ENCODE assay signal across 23 mouse cellular contexts in the genomic region with DNA sequence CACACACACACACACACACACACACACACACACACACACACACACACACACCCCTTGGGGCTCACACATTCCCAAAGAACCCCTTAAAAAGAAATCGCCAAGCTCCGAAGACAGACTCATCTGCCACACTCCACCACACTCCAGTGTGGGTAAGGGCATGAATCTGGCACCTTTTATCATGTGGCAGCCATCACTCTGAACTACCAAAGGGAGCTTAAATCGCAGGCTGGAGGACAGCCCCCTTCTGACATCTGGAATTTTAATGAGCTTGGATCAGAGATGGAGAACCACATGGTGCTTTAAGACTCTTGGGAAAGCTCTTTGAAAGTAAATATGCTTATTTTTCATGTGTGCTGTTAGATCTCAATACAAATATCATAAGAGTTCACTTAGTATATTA.
A peak's percentile ranks its signal among the peaks of the same experiment; 100 is the strongest.
DNase-seq lines count a peak whose midpoint lies in the region; ATAC-seq and TF ChIP-seq lines count a peak whose summit lies in the region.
"Had no signal": no experiment of that assay in that cellular context is flagged by ENCODE, and none has a peak within 500 bp of the region (broad histone marks: within the 10 kb centered on the region; RNA-seq: fewer than 3 reads in every experiment).

No protein-coding gene starts in this region.

- H3K27me3 ChIP-seq in lung, postnatal 0 days (replicated peaks; ENCODE audit: insufficient read depth, low read length), result no peaks in the 10 kb centered on the region
- no peaks in the 10 kb centered on the region for H3K27me3 ChIP-seq in limb, embryonic 15.5 days
- no peaks in the 10 kb centered on the region for H3K27me3 ChIP-seq in liver, embryonic 12.5 days (replicated peaks)
- H3K27me3 ChIP-seq: CH12.LX; embryonic facial prominence, embryonic 12.5 days; hindbrain, embryonic 13.5 days; liver, embryonic 15.5 days; midbrain, embryonic 12.5 days; neural tube, embryonic 13.5 days had no signal

- H3K4me1 ChIP-seq in lung, postnatal 0 days (ENCODE audit: insufficient read depth, low read depth, low read length), result peaks cover 4% of the 10 kb centered on the region; the same call in 1 of the 2 replicates
- peaks cover 3% of the 10 kb centered on the region; the same call in 1 of the 2 replicates for H3K4me1 ChIP-seq in lung, adult 2 months (ENCODE audit: control insufficient read depth, insufficient read depth, low read length)
- H3K4me1 ChIP-seq in limb, embryonic 15.5 days, result peaks cover 6% of the 10 kb centered on the region
- H3K4me1 ChIP-seq in liver, embryonic 12.5 days, result no peaks in the 10 kb centered on the region
- H3K4me1 ChIP-seq: liver, embryonic 15.5 days had no signal

- no peaks in the 10 kb centered on the region for H3K36me3 ChIP-seq in lung, postnatal 0 days (ENCODE audit: insufficient read depth, low read length)
- H3K36me3 ChIP-seq in limb, embryonic 15.5 days, result no peaks in the 10 kb centered on the region
- H3K36me3 ChIP-seq in liver, embryonic 12.5 days, result no peaks in the 10 kb centered on the region
- H3K36me3 ChIP-seq: embryonic facial prominence, embryonic 12.5 days; hindbrain, embryonic 13.5 days; liver, embryonic 15.5 days; midbrain, embryonic 12.5 days; neural tube, embryonic 13.5 days had no signal

- no peak overlapping the region for H3K9ac ChIP-seq in lung, postnatal 0 days (replicated peaks; ENCODE audit: low read depth)
- H3K9ac ChIP-seq in limb, embryonic 15.5 days, result no peak overlapping the region
- no peak overlapping the region for H3K9ac ChIP-seq in liver, embryonic 12.5 days
- H3K9ac ChIP-seq: embryonic facial prominence, embryonic 12.5 days; hindbrain, embryonic 13.5 days; liver, embryonic 15.5 days; midbrain, embryonic 12.5 days; neural tube, embryonic 13.5 days had no signal

- no peak overlapping the region for H3K4me3 ChIP-seq in lung, postnatal 0 days (ENCODE audit: low read depth, low read length)
- no peak overlapping the region for H3K4me3 ChIP-seq in lung, adult 2 months (replicated peaks; ENCODE audit: extremely low read depth, low read depth, low read length)
- no peak overlapping the region for H3K4me3 ChIP-seq in limb, embryonic 15.5 days
- H3K4me3 ChIP-seq in liver, embryonic 12.5 days, result no peak overlapping the region
- H3K4me3 ChIP-seq: embryonic facial prominence, embryonic 12.5 days; hindbrain, embryonic 13.5 days; liver, embryonic 15.5 days; midbrain, embryonic 12.5 days; neural tube, embryonic 13.5 days had no signal

- WGBS in lung, postnatal 0 days, result 32% methylated on average over 3 of the region's 3 CpGs
- WGBS in lung, adult 2 months, result 35% methylated on average over 3 of the region's 3 CpGs
- WGBS in limb, embryonic 15.5 days, result 33% methylated on average over 3 of the region's 3 CpGs
- 69% methylated on average over 3 of the region's 3 CpGs for WGBS in liver, embryonic 12.5 days (ENCODE audit: insufficient replicate concordance)

- H3K27ac ChIP-seq in lung, postnatal 0 days (ENCODE audit: low read length), result peak overlapping the region; percentile 78
- H3K27ac ChIP-seq in limb, embryonic 15.5 days, result peak overlapping the region; percentile 47; the same call in 1 of the 2 replicates
- H3K27ac ChIP-seq in liver, embryonic 12.5 days, result no peak overlapping the region
- H3K27ac ChIP-seq: embryonic facial prominence, embryonic 12.5 days; hindbrain, embryonic 13.5 days; liver, embryonic 15.5 days; midbrain, embryonic 12.5 days; neural tube, embryonic 13.5 days had no signal

- no peak for ATAC-seq in lung, postnatal 0 days
- ATAC-seq in limb, embryonic 15.5 days (ENCODE audit: insufficient number of reproducible peaks, low FRiP score, low TSS enrichment, low read depth), result no peak
- ATAC-seq in liver, embryonic 12.5 days, result no peak
- ATAC-seq: activated CD4-positive, CD25-positive, alpha-beta regulatory T cell, adult 4 months; forebrain, embryonic 14.5 days; intestine, postnatal 0 days had no signal

- TF ChIP-seq EP300 in lung, postnatal 0 days (IDR thresholded peaks at IDR 0.05), result no peak

- no peak for TF ChIP-seq POLR2A in lung, adult 2 months (IDR thresholded peaks at IDR 0.05; ENCODE audit: borderline replicate concordance, extremely low read depth, low read depth, low read length)

- no peaks in the 10 kb centered on the region for H3K9me3 ChIP-seq in lung, postnatal 0 days (ENCODE audit: low read length)
- no peaks in the 10 kb centered on the region for H3K9me3 ChIP-seq in limb, embryonic 15.5 days
- H3K9me3 ChIP-seq in liver, embryonic 12.5 days (replicated peaks), result no peaks in the 10 kb centered on the region
- H3K9me3 ChIP-seq: embryonic facial prominence, embryonic 12.5 days; liver, embryonic 15.5 days; midbrain, embryonic 12.5 days; neural tube, embryonic 13.5 days had no signal

- TF ChIP-seq CTCF in lung, postnatal 0 days (IDR thresholded peaks at IDR 0.05), result no peak
- TF ChIP-seq CTCF in lung, adult 2 months (IDR thresholded peaks at IDR 0.05; ENCODE audit: insufficient read depth, low read length), result no peak

- DNase-seq in embryo, embryonic 10.5 days (ENCODE audit: low spot score), result peak; percentile 24
- no peak for DNase-seq in embryo, embryonic 10 days (ENCODE audit: low spot score)
- peak; percentile 51 for DNase-seq in lung, postnatal 0 days (ENCODE audit: low spot score)
- DNase-seq in lung, adult 2 months, result no peak
- DNase-seq in hindlimb bud, embryonic 11.5 days (ENCODE audit: extremely low spot score, low read depth, low spot score), result peak; percentile 24
- no peak for DNase-seq in kidney, postnatal 25 days
- DNase-seq: cerebellum, adult 8-10 months; cerebellum, postnatal 25 days; liver; thymus, adult 18-20 months; thymus, postnatal 25 days had no signal

- no peak overlapping the region for H3K4me2 ChIP-seq in lung, postnatal 0 days (replicated peaks; ENCODE audit: low read depth, low read length)
- no peak overlapping the region for H3K4me2 ChIP-seq in limb, embryonic 15.5 days
- no peak overlapping the region for H3K4me2 ChIP-seq in liver, embryonic 12.5 days
- H3K4me2 ChIP-seq: embryonic facial prominence, embryonic 12.5 days; heart, embryonic 11.5 days; hindbrain, embryonic 13.5 days; liver, embryonic 15.5 days; midbrain, embryonic 12.5 days; neural tube, embryonic 13.5 days had no signal

Comparison
In these comparisons a context has a peak if more than half of its experiments do, and no peak if none do; other contexts are left out.
1. DNase-seq: peak in embryo, embryonic 10.5 days (single experiment), lung, postnatal 0 days (single experiment) and hindlimb bud, embryonic 11.5 days (single experiment); none in embryo, embryonic 10 days (single experiment), lung, adult 2 months (single experiment) and kidney, postnatal 25 days (0 of 2).